Mouse (Mus musculus): ENCODE data around the gene Nasp.

- TF ChIP-seq CTCF (IDR thresholded peaks at IDR 0.05; ENCODE audit: low read depth): no peak
- TF ChIP-seq EP300 (IDR thresholded peaks at IDR 0.05; ENCODE audit: low read depth): no peak
Observed at GRCm38 (mm10) chr4:116627359-116627716, 403 bp downstream of the Nasp start.
